Mouse (Mus musculus) cerebellum, postnatal 10 days (tissue): ENCODE results near the gene Adh5.
A peak's percentile ranks its signal among the peaks of the same experiment; 100 is the strongest.

Experiments
- DNase-seq, 2 experiments: peaks; one replicate each; pipeline ENCODE4 v3.0.0; 2021; ENCODE audit warnings: mixed read lengths in 2 of 2

The Adh5 gene

GRCm38 (mm10) chr3:138442612-138443464 lies at the start of gene Adh5:
TSS of gene Adh5 (plus strand) at chr3:138443093.
- DNase-seq, result peak; percentile 95 to 97

GRCm38 (mm10) chr3:138404872-138405271 lies 38.0 kb upstream of the Adh5 start:
- DNase-seq, result no peak

GRCm38 (mm10) chr3:138405341-138405740 lies 37.6 kb upstream of the Adh5 start:
- peak; percentile 73 to 79 for DNase-seq

GRCm38 (mm10) chr3:138405840-138406239 lies 37.1 kb upstream of the Adh5 start:
- DNase-seq, result no peak

GRCm38 (mm10) chr3:138407920-138408319 lies 35.0 kb upstream of the Adh5 start:
- no peak for DNase-seq

GRCm38 (mm10) chr3:138409585-138409984 lies 33.3 kb upstream of the Adh5 start:
- no peak for DNase-seq

GRCm38 (mm10) chr3:138410211-138410610 lies 32.7 kb upstream of the Adh5 start:
- no peak for DNase-seq

- no peak for DNase-seq
Measured at GRCm38 (mm10) chr3:138415121-138415690, 27.7 kb upstream of the Adh5 start, which contains the start of gene Adh4. TSS of gene Adh4 (plus strand) at chr3:138415466.

GRCm38 (mm10) chr3:138419369-138419768 lies 23.5 kb upstream of the Adh5 start:
- DNase-seq, result no peak

GRCm38 (mm10) chr3:138420385-138420784 lies 22.5 kb upstream of the Adh5 start:
- no peak for DNase-seq

GRCm38 (mm10) chr3:138423664-138424063 lies 19.2 kb upstream of the Adh5 start:
- no peak for DNase-seq

- no peak for DNase-seq
Measured at GRCm38 (mm10) chr3:138424247-138424646, 18.6 kb upstream of the Adh5 start.

- no peak for DNase-seq
Measured at GRCm38 (mm10) chr3:138430360-138430976, 12.4 kb upstream of the Adh5 start.

GRCm38 (mm10) chr3:138431835-138432234 lies 11.1 kb upstream of the Adh5 start:
- DNase-seq, result peak; percentile 41 to 73

- no peak for DNase-seq
Measured at GRCm38 (mm10) chr3:138438716-138439115, 4.2 kb upstream of the Adh5 start.

GRCm38 (mm10) chr3:138442203-138442602 lies 690 bp upstream of the Adh5 start:
- no peak for DNase-seq

- no peak for DNase-seq
Measured at GRCm38 (mm10) chr3:138443465-138443771, 525 bp downstream of the Adh5 start.

GRCm38 (mm10) chr3:138448077-138448860 lies 5.4 kb downstream of the Adh5 start:
- DNase-seq, result no peak

GRCm38 (mm10) chr3:138452169-138452568 lies 9.3 kb downstream of the Adh5 start:
- DNase-seq, result no peak

GRCm38 (mm10) chr3:138454234-138454633 lies 11.3 kb downstream of the Adh5 start:
- DNase-seq, result no peak

- DNase-seq, result no peak
Measured at GRCm38 (mm10) chr3:138454711-138455435, 12.0 kb downstream of the Adh5 start.

- no peak for DNase-seq
Measured at GRCm38 (mm10) chr3:138458441-138458840, 15.5 kb downstream of the Adh5 start.
